Mouse (Mus musculus) forebrain, embryonic 16.5 days (tissue): ENCODE results near the gene Dmwd. TPM values are rescaled to one million over a fixed set of nuclear protein-coding genes. Genes with fewer than 3 reads are reported as not detected.

Experiments used
- ATAC-seq: fragments of 200-750 bp; cut with Nextera tagmentation; 2 replicates; pipeline ENCODE4 v1.8.0; 2017; ENCODE audit warnings: mild to moderate bottlenecking, moderate library complexity
- H3K27ac ChIP-seq: fragments of 300-500 bp; sonication (generic); 2 replicates; pipeline ENCODE4 v1.5.1; 2014; ENCODE audit warnings: low read length, control low read depth
- H3K27me3 ChIP-seq: fragments of 300-500 bp; sonication (generic); replicated peaks from 2 replicates; pipeline ENCODE4 v1.6.1; 2014; ENCODE audit warnings: low read length; ENCODE audit not compliant: control insufficient read depth, insufficient read depth
- H3K36me3 ChIP-seq: fragments of 300-500 bp; sonication (generic); 2 replicates; pipeline ENCODE4 v1.6.1; 2014; ENCODE audit not compliant: control insufficient read depth, insufficient read depth
- H3K4me1 ChIP-seq: fragments of 300-500 bp; sonication (generic); replicated peaks from 2 replicates; pipeline ENCODE4 v1.6.1; 2014; ENCODE audit warnings: low read length; ENCODE audit not compliant: control insufficient read depth, insufficient read depth
- H3K4me2 ChIP-seq: fragments of 300-500 bp; sonication (generic); 2 replicates; pipeline ENCODE4 v1.6.1; 2014; ENCODE audit warnings: mild to moderate bottlenecking, low read length, control low read depth
- H3K4me3 ChIP-seq: fragments of 300-500 bp; sonication (generic); replicated peaks from 2 replicates; pipeline ENCODE4 v1.5.1; 2014; ENCODE audit warnings: mild to moderate bottlenecking, low read length, control low read depth
- H3K9ac ChIP-seq: fragments of 300-500 bp; sonication (generic); replicated peaks from 2 replicates; pipeline ENCODE4 v1.6.1; 2014; ENCODE audit warnings: low read depth, low read length, control low read depth
- H3K9me3 ChIP-seq: fragments of 300-500 bp; sonication (generic); 2 replicates; pipeline ENCODE4 v1.6.1; 2016; ENCODE audit warnings: low read length; ENCODE audit not compliant: control insufficient read depth
- WGBS: fragments of 180-500 bp; shearing (Covaris S2); extraction: QIAGEN DNeasy Blood & Tissue Kit; methylation state at CpG from one replicate; pipeline ENCODE4 v1.1.7; 2014; 5-methylcytosine and 5-hydroxymethylcytosine counted together
- polyA plus RNA-seq: library from polyadenylated mRNA; unstranded; fragments of >200 nt; fragmentation: Nextera tagmentation; extraction: Ambion mirVana; gene quantifications from 2 replicates; pipeline ENCODE4 v1.2.1, GENCODE M21; 2015

The Dmwd gene
- polyA plus RNA-seq, 1 experiment from 2014 or later = 28.1 TPM

DNA sequence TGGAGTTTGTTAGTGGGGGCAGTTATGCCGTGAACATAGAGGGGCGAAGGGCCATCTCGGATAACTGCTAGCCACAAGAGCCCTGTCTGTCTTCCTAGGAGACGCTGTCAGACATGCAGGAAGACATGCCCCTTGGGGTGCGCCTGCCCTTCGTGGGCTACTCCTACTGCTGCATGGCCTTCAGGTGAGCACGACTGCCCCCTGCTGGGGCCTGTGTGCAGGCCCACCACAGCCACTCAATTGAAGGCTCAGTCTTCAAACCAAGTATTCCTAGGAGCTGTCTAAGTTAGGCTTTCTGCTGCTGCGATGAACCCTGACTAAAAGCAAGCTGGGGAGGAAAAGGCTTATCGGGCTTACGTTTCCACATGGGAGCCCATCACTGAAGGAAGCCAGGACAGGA, 12.8 kb downstream of the Dmwd start:
- H3K36me3 ChIP-seq = peaks cover 10% of the 10 kb centered on the region
- no peaks in the 10 kb centered on the region for H3K9me3 ChIP-seq
- H3K9ac ChIP-seq = no peak overlapping the region
- no peak overlapping the region for H3K4me2 ChIP-seq
- ATAC-seq = no peak
- no peaks in the 10 kb centered on the region for H3K27me3 ChIP-seq
- peaks cover 18% of the 10 kb centered on the region for H3K4me1 ChIP-seq
- H3K27ac ChIP-seq = no peak overlapping the region
- H3K4me3 ChIP-seq = no peak overlapping the region
- WGBS = 40% methylated on average over 10 of the region's 10 CpGs

DNA sequence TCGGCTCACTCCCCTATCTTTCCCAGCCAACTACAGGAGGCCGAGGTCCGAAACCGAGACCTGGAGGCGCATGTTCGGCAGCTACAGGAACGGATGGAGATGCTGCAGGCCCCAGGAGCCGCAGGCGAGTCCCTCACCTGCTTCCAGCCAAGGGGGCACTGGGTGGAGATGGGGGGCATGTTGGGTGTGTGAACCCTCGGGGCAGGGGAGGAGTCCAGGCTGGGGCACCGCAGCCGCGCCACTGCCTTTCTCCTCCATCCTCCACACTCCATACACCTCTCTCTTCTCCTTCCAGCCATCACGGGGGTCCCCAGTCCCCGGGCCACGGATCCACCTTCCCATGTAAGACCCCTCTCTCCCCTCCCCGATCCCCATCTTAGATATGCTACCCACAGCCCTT, 15.9 kb downstream of the Dmwd start:
- 35% methylated on average over 17 of the region's 17 CpGs for WGBS
- no peaks in the 10 kb centered on the region for H3K27me3 ChIP-seq
- no peak overlapping the region for H3K27ac ChIP-seq
- no peak for ATAC-seq
- peaks cover 10% of the 10 kb centered on the region for H3K36me3 ChIP-seq
- no peaks in the 10 kb centered on the region for H3K9me3 ChIP-seq
- no peak overlapping the region for H3K4me2 ChIP-seq
- peaks cover 47% of the 10 kb centered on the region for H3K4me1 ChIP-seq
- no peak overlapping the region for H3K4me3 ChIP-seq
- peak overlapping the region; percentile 41; the same call in 1 of the 2 replicates for H3K9ac ChIP-seq

DNA sequence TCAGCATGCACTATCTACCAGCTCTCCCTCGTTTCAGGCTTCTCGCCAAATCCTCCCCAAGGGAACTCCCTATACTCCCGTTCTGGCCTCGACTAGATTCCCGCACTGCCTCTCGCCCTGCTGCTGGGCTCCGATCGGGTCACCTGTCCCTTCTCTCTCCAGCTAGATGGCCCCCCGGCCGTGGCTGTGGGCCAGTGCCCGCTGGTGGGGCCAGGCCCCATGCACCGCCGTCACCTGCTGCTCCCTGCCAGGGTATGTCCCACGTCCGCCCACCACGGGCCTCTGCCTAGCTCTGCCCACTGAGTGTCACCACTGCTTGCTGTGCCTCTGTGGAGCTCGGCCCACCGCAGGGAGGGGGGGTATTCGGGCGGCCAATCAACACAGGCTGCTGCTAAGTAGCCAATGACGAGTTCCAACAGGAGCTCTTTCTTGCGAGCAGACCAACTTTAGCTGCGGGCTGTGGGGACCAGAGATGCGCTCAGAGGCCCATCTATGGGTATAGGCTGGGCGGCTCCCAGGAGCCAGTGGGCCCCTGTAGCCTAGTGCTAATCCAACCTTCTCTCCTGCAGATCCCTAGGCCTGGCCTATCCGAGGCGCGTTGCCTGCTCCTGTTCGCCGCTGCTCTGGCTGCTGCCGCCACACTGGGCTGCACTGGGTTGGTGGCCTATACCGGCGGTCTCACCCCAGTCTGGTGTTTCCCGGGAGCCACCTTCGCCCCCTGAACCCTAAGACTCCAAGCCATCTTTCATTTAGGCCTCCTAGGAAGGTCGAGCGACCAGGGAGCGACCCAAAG, 16.6 kb downstream of the Dmwd start:
- Histone ChIP-seq H3K27me3 (no peaks in the 10 kb centered on the region), H3K36me3 (peaks cover 10% of the 10 kb centered on the region), H3K4me2 (peak overlapping the region; percentile 95), H3K9ac (peak overlapping the region; percentile 41; the same call in 1 of the 2 replicates), H3K4me3 (0 out of 2 replicates have a peak overlapping the region, but pooled peaks have one; percentile 6), H3K27ac (no peak overlapping the region; the same call in 1 of the 2 replicates), H3K4me1 (peaks cover 47% of the 10 kb centered on the region), H3K9me3 (no peaks in the 10 kb centered on the region)
- ATAC-seq = peak; percentile 61
- WGBS = 3% methylated on average over 38 of the region's 38 CpGs

GRCm38 (mm10) chr7:19093174-19093521, 17.1 kb downstream of the Dmwd start:
- Histone ChIP-seq H3K27ac (peak overlapping the region; percentile 61), H3K36me3 (peaks cover 6% of the 10 kb centered on the region), H3K4me2 (peak overlapping the region; percentile 95), H3K9ac (0 out of 2 replicates have a peak overlapping the region, but pooled peaks have one; percentile 26), H3K9me3 (no peaks in the 10 kb centered on the region), H3K4me3 (peak overlapping the region; percentile 57), H3K27me3 (no peaks in the 10 kb centered on the region), H3K4me1 (peaks cover 47% of the 10 kb centered on the region)
- ATAC-seq = peak; percentile 49
- 2% methylated on average over 11 of the region's 15 CpGs for WGBS

DNA sequence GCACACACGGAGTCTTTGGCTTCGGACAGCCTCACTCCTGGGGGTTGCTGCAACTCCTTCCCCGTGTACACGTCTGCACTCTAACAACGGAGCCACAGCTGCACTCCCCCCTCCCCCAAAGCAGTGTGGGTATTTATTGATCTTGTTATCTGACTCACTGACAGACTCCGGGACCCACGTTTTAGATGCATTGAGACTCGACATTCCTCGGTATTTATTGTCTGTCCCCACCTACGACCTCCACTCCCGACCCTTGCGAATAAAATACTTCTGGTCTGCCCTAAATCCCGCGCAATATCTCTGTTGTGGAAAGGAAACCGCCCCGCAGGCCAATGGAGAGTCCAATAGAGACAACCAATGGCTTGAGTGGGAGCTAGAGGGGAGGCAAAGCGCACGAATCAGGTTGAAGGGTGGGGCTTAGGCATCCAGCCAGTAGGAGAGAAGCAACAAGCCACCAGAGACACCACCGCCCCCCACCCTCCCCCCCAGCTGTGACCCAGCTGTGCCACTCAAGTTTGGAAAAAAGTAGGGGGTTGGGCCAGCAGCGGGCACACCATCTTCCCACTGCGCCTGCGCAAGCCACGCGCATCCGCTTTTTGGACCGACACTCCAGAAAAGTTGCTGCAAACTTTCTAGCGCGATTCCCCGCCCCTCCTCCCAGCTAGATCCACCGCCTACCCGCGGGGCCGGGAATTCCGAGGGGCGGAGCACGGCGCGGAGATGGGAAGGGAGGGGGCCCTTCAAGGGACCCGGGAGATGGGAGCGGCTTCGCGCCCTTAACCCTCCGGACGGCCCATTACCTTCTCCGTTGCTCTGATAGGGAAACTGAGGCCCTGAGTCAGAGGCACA, 17.7 kb downstream of the Dmwd start:
- Histone ChIP-seq H3K4me1 (peaks cover 47% of the 10 kb centered on the region), H3K4me2 (peak overlapping the region; percentile 95)

GRCm38 (mm10) chr7:19094471-19094825, 18.4 kb downstream of the Dmwd start, which contains the start of gene Six5:
Six5 (plus strand) TSS chr7:19094594.
- Histone ChIP-seq H3K36me3 (0 out of 2 replicates have a peak, but pooled peaks cover 5% of the 10 kb centered on the region), H3K9me3 (no peaks in the 10 kb centered on the region), H3K27me3 (no peaks in the 10 kb centered on the region), H3K4me1 (peaks cover 47% of the 10 kb centered on the region), H3K9ac (peak within 1 kb of the TSS; percentile 63), H3K4me2 (peak within 1 kb of the TSS; percentile 95), H3K27ac (peak within 1 kb of the TSS; percentile 67), H3K4me3 (peak within 1 kb of the TSS; percentile 57)
- no peak for ATAC-seq
- WGBS = 2% methylated on average over 25 of the region's 36 CpGs

More for the DNA sequence above, 17.7 kb downstream of the Dmwd start:
- peak overlapping the region; percentile 67 for H3K27ac ChIP-seq
- ATAC-seq = peak; percentile 65
- peak overlapping the region; percentile 63 for H3K9ac ChIP-seq
- H3K9me3 ChIP-seq = no peaks in the 10 kb centered on the region
- 0 out of 2 replicates have a peak, but pooled peaks cover 5% of the 10 kb centered on the region for H3K36me3 ChIP-seq
- under 1% methylated on average over 43 of the region's 45 CpGs for WGBS
- H3K4me3 ChIP-seq = peak overlapping the region; percentile 57
- no peaks in the 10 kb centered on the region for H3K27me3 ChIP-seq

- 0 out of 2 replicates have a peak, but pooled peaks have one; percentile 2 for ATAC-seq
- Histone ChIP-seq H3K9me3 (no peaks in the 10 kb centered on the region), H3K4me3 (peak overlapping the region; percentile 57), H3K9ac (peak overlapping the region; percentile 63), H3K27me3 (no peaks in the 10 kb centered on the region), H3K27ac (peak overlapping the region; percentile 67), H3K4me2 (peak overlapping the region; percentile 95), H3K36me3 (0 out of 2 replicates have a peak, but pooled peaks cover 5% of the 10 kb centered on the region), H3K4me1 (peaks cover 47% of the 10 kb centered on the region)
- under 1% methylated on average over 84 of the region's 87 CpGs for WGBS
Observed at GRCm38 (mm10) chr7:19094826-19095750, 19.1 kb downstream of the Dmwd start.

DNA sequence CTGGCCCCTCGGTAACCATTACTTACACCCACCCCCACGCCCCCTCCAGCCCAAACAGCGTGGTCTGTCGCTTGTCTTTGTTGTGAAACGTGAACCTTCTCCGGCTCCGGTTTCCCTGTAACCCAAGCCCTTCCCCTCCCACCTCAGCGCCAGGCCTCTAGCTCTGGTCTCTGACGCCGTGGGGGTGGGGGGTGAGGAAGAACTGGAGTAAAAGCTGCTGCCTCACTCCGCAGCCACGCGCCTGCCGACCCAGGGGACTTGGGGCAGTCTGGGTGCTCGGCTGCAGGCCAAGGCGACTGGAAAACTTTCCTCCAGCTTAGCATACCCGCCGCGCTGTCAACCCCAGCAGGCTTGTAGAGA, 19.7 kb downstream of the Dmwd start:
- no peak for ATAC-seq
- peaks cover 47% of the 10 kb centered on the region for H3K4me1 ChIP-seq
- H3K9me3 ChIP-seq = no peaks in the 10 kb centered on the region
- under 1% methylated on average over 19 of the region's 19 CpGs for WGBS
- H3K9ac ChIP-seq = peak overlapping the region; percentile 63
- peak overlapping the region; percentile 95 for H3K4me2 ChIP-seq
- no peak overlapping the region for H3K27ac ChIP-seq
- H3K36me3 ChIP-seq = 0 out of 2 replicates have a peak, but pooled peaks cover 2% of the 10 kb centered on the region
- H3K4me3 ChIP-seq = peak overlapping the region; percentile 57
- no peaks in the 10 kb centered on the region for H3K27me3 ChIP-seq
